Mouse (Mus musculus) liver, adult 2 months (tissue): ENCODE results near the gene Opa3. TPM values are rescaled to one million over a fixed set of nuclear protein-coding genes. Genes with fewer than 3 reads are reported as not detected.

Experiments
- DNase-seq: peaks from one replicate; pipeline ENCODE4 v3.0.0-alpha.2; 2011; ENCODE audit warnings: low read depth, low spot score; ENCODE audit errors: extremely low read depth
- H3K27ac ChIP-seq: fragments of 200-500 bp; replicated peaks from 2 replicates; pipeline ENCODE4 v1.5.1; 2012; ENCODE audit warnings: low read depth, mild to moderate bottlenecking, control low read depth, inconsistent platforms, low read length; ENCODE audit not compliant: insufficient read depth
- H3K27me3 ChIP-seq: fragments of 200-500 bp; 2 replicates; pipeline ENCODE4 v1.6.1; 2012; ENCODE audit warnings: mild to moderate bottlenecking, moderate library complexity, low read length, inconsistent platforms; ENCODE audit not compliant: control insufficient read depth, insufficient read depth
- H3K36me3 ChIP-seq: fragments of 200-500 bp; 2 replicates; pipeline ENCODE4 v1.6.1; 2012; ENCODE audit warnings: low read length, inconsistent platforms; ENCODE audit not compliant: control insufficient read depth, insufficient read depth
- H3K4me1 ChIP-seq: fragments of 200-500 bp; 2 replicates; pipeline ENCODE4 v1.6.1; 2011; ENCODE audit warnings: low read length; ENCODE audit not compliant: control insufficient read depth, insufficient read depth
- H3K4me3 ChIP-seq: fragments of 200-500 bp; 2 replicates; pipeline ENCODE4 v1.5.1; 2011; ENCODE audit warnings: low read depth, mild to moderate bottlenecking, control low read depth, low read length, moderate library complexity; ENCODE audit not compliant: insufficient read depth
- H3K79me2 ChIP-seq: fragments of 200-500 bp; 2 replicates; pipeline ENCODE4 v1.6.1; 2012; ENCODE audit warnings: inconsistent platforms, mild to moderate bottlenecking, low read length, moderate library complexity; ENCODE audit not compliant: control insufficient read depth, insufficient read depth
- H3K9ac ChIP-seq: fragments of 200-500 bp; 2 replicates; pipeline ENCODE4 v1.6.1; 2012; ENCODE audit warnings: low read depth, mild to moderate bottlenecking, control low read depth, inconsistent platforms, low read length
- CTCF ChIP-seq: fragments of 200-500 bp; IDR thresholded peaks from 2 replicates; pipeline ENCODE4 v1.5.1; 2011; ENCODE audit warnings: low read depth, low read length, control low read depth
- POLR2A ChIP-seq: fragments of 200-500 bp; IDR thresholded peaks from 2 replicates; pipeline ENCODE4 v1.6.1; 2011; ENCODE audit warnings: low read length, control low read depth; ENCODE audit not compliant: insufficient read depth; ENCODE audit errors: extremely low read depth
- WGBS: fragments of 180-500 bp; shearing (Covaris S2); methylation state at CpG from one replicate; pipeline ENCODE4 v1.1.7; 2018; 5-methylcytosine and 5-hydroxymethylcytosine counted together
- polyA plus RNA-seq: library from polyadenylated mRNA; depleted of rRNA; stranded (reverse); fragments of >200 nt; gene quantifications from 2 replicates; pipeline ENCODE4 v1.2.3, GENCODE M21; 2012; rRNA removed
- total RNA-seq: library from RNA; depleted of rRNA; stranded (reverse); fragments of >200 nt; gene quantifications from 2 replicates; pipeline ENCODE4 v1.2.3, GENCODE M21; 2014; rRNA removed

Opa3 gene
- total and polyA plus RNA-seq, 2 experiments = 12.9 to 34.1 TPM

DNA sequence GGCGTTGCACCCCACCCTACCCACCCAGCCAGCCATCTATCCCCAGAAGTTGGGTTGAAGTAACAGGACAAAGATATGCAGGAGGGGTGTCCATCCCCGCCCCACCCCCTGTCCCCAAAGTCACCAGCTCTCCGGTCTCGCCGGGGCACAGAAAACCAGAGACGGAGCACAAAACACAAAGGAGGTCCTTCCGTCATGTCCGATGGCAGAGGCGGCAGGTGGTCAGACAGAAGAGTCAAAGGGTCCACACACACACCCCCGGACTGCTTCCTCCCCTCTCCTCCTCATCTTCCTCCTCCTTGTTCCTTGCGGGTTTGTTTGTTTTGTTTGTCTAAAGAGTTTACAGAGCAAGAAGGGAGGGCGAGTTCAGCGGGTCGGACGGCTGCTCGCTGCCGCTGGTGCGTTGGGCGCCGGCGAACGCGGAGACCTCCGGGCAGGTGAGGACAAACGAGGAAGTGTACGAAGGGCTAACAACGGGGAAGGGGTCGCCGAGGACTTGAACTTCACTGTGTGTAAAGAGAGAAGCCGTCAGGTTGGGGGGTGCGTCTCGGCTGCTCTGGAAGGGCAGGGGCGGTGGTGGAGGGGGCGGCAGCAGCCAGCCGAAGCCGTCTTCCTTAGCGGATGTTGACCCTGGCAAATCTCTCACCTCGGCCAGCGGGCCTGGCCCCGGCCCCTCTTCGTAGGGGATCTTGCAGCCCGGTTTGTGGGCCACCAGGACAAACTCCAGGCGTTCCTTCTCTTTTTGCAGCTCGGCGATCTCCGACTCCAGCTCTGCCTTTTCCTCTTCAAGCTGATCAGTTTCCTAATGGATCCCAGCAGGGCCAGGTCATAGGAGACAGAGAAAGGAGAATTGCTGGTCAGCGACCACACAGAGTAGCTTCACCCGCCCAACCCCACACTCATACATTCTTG lies 76.6 kb downstream of the Opa3 start:
- Histone ChIP-seq H3K79me2 (no peaks in the 10 kb centered on the region), H3K4me3 (0 out of 2 replicates have a peak overlapping the region, but pooled peaks have one; percentile 3), H3K27me3 (no peaks in the 10 kb centered on the region), H3K9ac (no peak overlapping the region), H3K27ac (no peak overlapping the region), H3K36me3 (no peaks in the 10 kb centered on the region), H3K4me1 (no peaks in the 10 kb centered on the region)
- WGBS = 9% methylated on average over 48 of the region's 48 CpGs
- TF ChIP-seq CTCF = no peak
- no peak for TF ChIP-seq POLR2A
- DNase-seq = no peak

DNA sequence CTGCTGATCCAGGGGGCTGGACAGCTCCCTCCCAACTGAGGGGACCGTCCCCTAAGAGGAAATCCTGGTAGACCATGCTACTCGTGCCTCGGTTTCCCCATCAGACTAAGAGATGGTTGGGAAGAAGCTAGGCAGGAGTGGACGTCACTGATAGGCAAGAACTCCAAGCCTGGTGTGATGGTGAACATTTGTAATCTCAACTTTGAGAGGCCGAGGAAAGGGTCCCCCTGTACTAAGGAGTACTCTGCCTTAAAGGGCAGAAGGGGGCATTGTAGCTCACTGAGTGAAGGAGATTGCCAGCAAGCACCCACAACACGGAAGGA lies 77.2 kb downstream of the Opa3 start:
- H3K4me3 ChIP-seq = no peak overlapping the region
- WGBS = 29% methylated on average over 6 of the region's 6 CpGs
- no peaks in the 10 kb centered on the region for H3K4me1 ChIP-seq

More for the DNA sequence above, 77.2 kb downstream of the Opa3 start:
- no peak overlapping the region for H3K27ac ChIP-seq
- no peaks in the 10 kb centered on the region for H3K36me3 ChIP-seq
- H3K9ac ChIP-seq = no peak overlapping the region
- no peak for DNase-seq
- H3K27me3 ChIP-seq = no peaks in the 10 kb centered on the region
- TF ChIP-seq CTCF = no peak
- TF ChIP-seq POLR2A = no peak
- H3K79me2 ChIP-seq = no peaks in the 10 kb centered on the region

Other genes starting within 250 kb of the Opa3 start
- not detected in 2 replicates for gene Nanos2, start 240.9 kb upstream of the Opa3 start, total RNA-seq
- gene Nanos2, start 240.9 kb upstream of the Opa3 start, polyA plus RNA-seq = not detected in 2 replicates
- gene Mypop, start 237.1 kb upstream of the Opa3 start, total RNA-seq = 0.54 and 0.65 TPM in 2 replicates
- gene Mypop, start 237.1 kb upstream of the Opa3 start, polyA plus RNA-seq = 2.7 and 3.1 TPM in 2 replicates
- 4.5 and 7.3 TPM in 2 replicates for gene Irf2bp1, start 224.3 kb upstream of the Opa3 start, total RNA-seq
- 13.2 and 14.6 TPM in 2 replicates for gene Irf2bp1, start 224.3 kb upstream of the Opa3 start, polyA plus RNA-seq
- 31.2 and 60.1 TPM in 2 replicates for gene Foxa3, start 204.8 kb upstream of the Opa3 start, total RNA-seq
- gene Foxa3, start 204.8 kb upstream of the Opa3 start, polyA plus RNA-seq = 47.4 and 54.1 TPM in 2 replicates
- gene Sympk, start 204.0 kb upstream of the Opa3 start, total RNA-seq = 21.5 and 29.5 TPM in 2 replicates
- gene Sympk, start 204.0 kb upstream of the Opa3 start, polyA plus RNA-seq = 37.3 and 46.9 TPM in 2 replicates
- not detected in 2 replicates for gene Rsph6a, start 173.6 kb upstream of the Opa3 start, total RNA-seq
- gene Rsph6a, start 173.6 kb upstream of the Opa3 start, polyA plus RNA-seq = not detected in 2 replicates
- gene Dmwd, start 152.1 kb upstream of the Opa3 start, total RNA-seq = 4.5 and 6.7 TPM in 2 replicates
- 29.4 and 35.7 TPM in 2 replicates for gene Dmwd, start 152.1 kb upstream of the Opa3 start, polyA plus RNA-seq
- 13.6 and 24.8 TPM in 2 replicates for gene Dmpk, start 144.5 kb upstream of the Opa3 start, total RNA-seq
- gene Dmpk, start 144.5 kb upstream of the Opa3 start, polyA plus RNA-seq = 60.0 and 76.4 TPM in 2 replicates
- 1.8 and 2.3 TPM in 2 replicates for gene Six5, start 133.7 kb upstream of the Opa3 start, total RNA-seq
- 5.2 and 8.7 TPM in 2 replicates for gene Six5, start 133.7 kb upstream of the Opa3 start, polyA plus RNA-seq
- gene Gm4969, start 110.0 kb upstream of the Opa3 start, total RNA-seq = 0.09 TPM in 1 of 2 replicates, not detected in the other
- 0.02 TPM in 1 of 2 replicates, not detected in the other for gene Gm4969, start 110.0 kb upstream of the Opa3 start, polyA plus RNA-seq
- gene Fbxo46, start 108.5 kb upstream of the Opa3 start, total RNA-seq = 2.4 and 3.2 TPM in 2 replicates
- gene Fbxo46, start 108.5 kb upstream of the Opa3 start, polyA plus RNA-seq = 4.3 and 5.0 TPM in 2 replicates
- 4.3 and 6.3 TPM in 2 replicates for gene Qpctl, start 79.0 kb upstream of the Opa3 start, total RNA-seq
- 8.9 and 11.7 TPM in 2 replicates for gene Qpctl, start 79.0 kb upstream of the Opa3 start, polyA plus RNA-seq
- gene Snrpd2, start 78.6 kb upstream of the Opa3 start, total RNA-seq = 28.4 and 29.4 TPM in 2 replicates
- gene Snrpd2, start 78.6 kb upstream of the Opa3 start, polyA plus RNA-seq = 16.4 and 17.7 TPM in 2 replicates
- not detected in 2 replicates for gene Gipr, start 62.2 kb upstream of the Opa3 start, total RNA-seq
- not detected in 2 replicates for gene Gipr, start 62.2 kb upstream of the Opa3 start, polyA plus RNA-seq
- gene Eml2, start 51.9 kb upstream of the Opa3 start, total RNA-seq = 9.8 and 11.1 TPM in 2 replicates
- 9.7 and 12.2 TPM in 2 replicates for gene Eml2, start 51.9 kb upstream of the Opa3 start, polyA plus RNA-seq
- 0.09 and 0.40 TPM in 2 replicates for gene Gpr4, start 15.8 kb upstream of the Opa3 start, total RNA-seq
- 1.8 and 2.7 TPM in 2 replicates for gene Gpr4, start 15.8 kb upstream of the Opa3 start, polyA plus RNA-seq
- 6.3 and 11.3 TPM in 2 replicates for gene Vasp, start 43.5 kb downstream of the Opa3 start, total RNA-seq
- gene Vasp, start 43.5 kb downstream of the Opa3 start, polyA plus RNA-seq = 24.2 and 37.1 TPM in 2 replicates
- gene Ppm1n, start 51.7 kb downstream of the Opa3 start, total RNA-seq = 0.20 TPM in 1 of 2 replicates, not detected in the other
- gene Ppm1n, start 51.7 kb downstream of the Opa3 start, polyA plus RNA-seq = 0.13 TPM in 1 of 2 replicates, not detected in the other
- gene Rtn2, start 54.3 kb downstream of the Opa3 start, total RNA-seq = 0.27 and 0.65 TPM in 2 replicates
- 0.62 and 1.1 TPM in 2 replicates for gene Rtn2, start 54.3 kb downstream of the Opa3 start, polyA plus RNA-seq
- gene Fosb, start 81.7 kb downstream of the Opa3 start, total RNA-seq = 0.07 and 0.09 TPM in 2 replicates
- 0.06 and 0.11 TPM in 2 replicates for gene Fosb, start 81.7 kb downstream of the Opa3 start, polyA plus RNA-seq
- gene Ercc1, start 116.4 kb downstream of the Opa3 start, total RNA-seq = 6.5 and 6.6 TPM in 2 replicates
- 8.5 and 9.4 TPM in 2 replicates for gene Ercc1, start 116.4 kb downstream of the Opa3 start, polyA plus RNA-seq
- gene Cd3eap, start 131.1 kb downstream of the Opa3 start, total RNA-seq = 1.3 and 1.7 TPM in 2 replicates
- 6.5 and 7.0 TPM in 2 replicates for gene Cd3eap, start 131.1 kb downstream of the Opa3 start, polyA plus RNA-seq
- 0.18 and 0.20 TPM in 2 replicates for gene Ppp1r13l, start 131.4 kb downstream of the Opa3 start, total RNA-seq
- 3.0 and 4.6 TPM in 2 replicates for gene Ppp1r13l, start 131.4 kb downstream of the Opa3 start, polyA plus RNA-seq
- 8.7 and 9.4 TPM in 2 replicates for gene Ercc2, start 153.7 kb downstream of the Opa3 start, total RNA-seq
- gene Ercc2, start 153.7 kb downstream of the Opa3 start, polyA plus RNA-seq = 18.7 and 26.8 TPM in 2 replicates
- 0.37 TPM in 1 of 2 replicates, not detected in the other for gene Klc3, start 175.8 kb downstream of the Opa3 start, total RNA-seq
- gene Klc3, start 175.8 kb downstream of the Opa3 start, polyA plus RNA-seq = 0.17 and 0.24 TPM in 2 replicates
- gene Ckm, start 176.4 kb downstream of the Opa3 start, total RNA-seq = 0.07 and 11.0 TPM in 2 replicates
- gene Ckm, start 176.4 kb downstream of the Opa3 start, polyA plus RNA-seq = 0.16 and 0.18 TPM in 2 replicates
- 1.8 and 2.8 TPM in 2 replicates for gene Mark4, start 230.5 kb downstream of the Opa3 start, total RNA-seq
- 4.9 and 6.4 TPM in 2 replicates for gene Mark4, start 230.5 kb downstream of the Opa3 start, polyA plus RNA-seq
- 2.1 and 2.2 TPM in 2 replicates for gene Exoc3l2, start 235.0 kb downstream of the Opa3 start, total RNA-seq
- 5.1 and 5.8 TPM in 2 replicates for gene Exoc3l2, start 235.0 kb downstream of the Opa3 start, polyA plus RNA-seq